Mouse (Mus musculus) T-helper 1 cell (primary cell): ENCODE measurements around the gene Tmem256.

Experiments
- in situ Hi-C: fragments of 300-600 bp; cut with MboI, MseI; formaldehyde crosslinking; loops from one replicate; pipeline ENCODE4 v1.15.1; 2025; ENCODE audit warnings: high pct_unique_total_duplicates

Tmem256 gene

GRCm38 (mm10) chr11:69815155-69815554 lies 23.2 kb upstream of the Tmem256 start, which contains the start of gene Gm39566:
TSS of gene Gm39566 (minus strand) at chr11:69815298.
- in situ Hi-C loops = no loop called here

GRCm38 (mm10) chr11:69816520-69816919 lies 21.8 kb upstream of the Tmem256 start:
- in situ Hi-C loops = no loop called here

GRCm38 (mm10) chr11:69818365-69818764 lies 19.9 kb upstream of the Tmem256 start, which contains the start of gene Spem2:
TSS of gene Spem2 (minus strand) at chr11:69818465.
- in situ Hi-C loops = no loop called here

- in situ Hi-C loops = no loop called here
Observed at GRCm38 (mm10) chr11:69818871-69819270, 19.4 kb upstream of the Tmem256 start.

GRCm38 (mm10) chr11:69822080-69822479 lies 16.2 kb upstream of the Tmem256 start, which contains the start of gene Spem1:
TSS of gene Spem1 (minus strand) at chr11:69822180.
- in situ Hi-C loops = no loop called here

GRCm38 (mm10) chr11:69823456-69823855 lies 14.9 kb upstream of the Tmem256 start:
- in situ Hi-C loops = no loop called here

GRCm38 (mm10) chr11:69828832-69829231 lies 9.5 kb upstream of the Tmem256 start:
- in situ Hi-C loops = no loop called here

- in situ Hi-C loops = no loop called here
Observed at GRCm38 (mm10) chr11:69833554-69833953, 4.8 kb upstream of the Tmem256 start.

- in situ Hi-C loops = no loop called here
Observed at GRCm38 (mm10) chr11:69834001-69834549, 4.2 kb upstream of the Tmem256 start.

- in situ Hi-C loops = no loop called here
Observed at GRCm38 (mm10) chr11:69835326-69835965, 2.9 kb upstream of the Tmem256 start.

GRCm38 (mm10) chr11:69835966-69836335 lies 2.4 kb upstream of the Tmem256 start:
- in situ Hi-C loops = no loop called here

- in situ Hi-C loops = no loop called here
Observed at GRCm38 (mm10) chr11:69836703-69837576, 1.4 kb upstream of the Tmem256 start.

GRCm38 (mm10) chr11:69837604-69837951 lies 736 bp upstream of the Tmem256 start, which contains the start of gene Nlgn2:
TSS of gene Nlgn2 (minus strand) at chr11:69837784.
- in situ Hi-C loops = no loop called here

- in situ Hi-C loops = no loop called here
Observed at GRCm38 (mm10) chr11:69838714-69839104, 395 bp downstream of the Tmem256 start.

- in situ Hi-C loops = no loop called here
Observed at GRCm38 (mm10) chr11:69846198-69846680, 7.9 kb downstream of the Tmem256 start, which contains the start of gene Plscr3. TSS of gene Plscr3 (plus strand) at chr11:69846376.

GRCm38 (mm10) chr11:69846738-69847688 lies 8.7 kb downstream of the Tmem256 start:
- in situ Hi-C loops = no loop called here

- in situ Hi-C loops = no loop called here
Observed at GRCm38 (mm10) chr11:69848021-69848420, 9.7 kb downstream of the Tmem256 start.

GRCm38 (mm10) chr11:69849128-69849527 lies 10.8 kb downstream of the Tmem256 start:
- in situ Hi-C loops = no loop called here

- in situ Hi-C loops = no loop called here
Observed at GRCm38 (mm10) chr11:69849884-69850283, 11.6 kb downstream of the Tmem256 start.

GRCm38 (mm10) chr11:69850754-69851153 lies 12.4 kb downstream of the Tmem256 start:
- in situ Hi-C loops = no loop called here

GRCm38 (mm10) chr11:69853994-69854393 lies 15.7 kb downstream of the Tmem256 start:
- in situ Hi-C loops = no loop called here
